Mouse (Mus musculus) E14TG2a.4 (cell line): ENCODE data around the gene Pecam1.
"Not testable (repeated sequence)": the region's sequence is repeated elsewhere in the genome, so short reads cannot be mapped to it uniquely, and the experiment has no call there.

ENCODE experiments used
- H3K27me3 ChIP-seq: 2 replicates; pipeline ENCODE4 v1.6.1; 2014; ENCODE audit warnings: low read length, control low read depth; ENCODE audit not compliant: insufficient read depth
- H3K36me3 ChIP-seq: 2 replicates; pipeline ENCODE4 v1.6.1; 2014; ENCODE audit warnings: low read length, control low read depth; ENCODE audit not compliant: insufficient read depth
- H3K4me1 ChIP-seq: replicated peaks from 2 replicates; pipeline ENCODE4 v1.6.1; 2014; ENCODE audit warnings: low read depth, low read length, control low read depth
- H3K4me3 ChIP-seq: replicated peaks from 2 replicates; pipeline ENCODE4 v1.5.1; 2014; ENCODE audit warnings: mild to moderate bottlenecking, low read length
- H3K9me3 ChIP-seq: 2 replicates; pipeline ENCODE4 v1.6.1; 2014; ENCODE audit warnings: low read length, control low read depth
- CTCF ChIP-seq: conservative IDR thresholded peaks from 2 replicates; pipeline ENCODE4 v1.5.1; 2014; ENCODE audit warnings: low read length
- NANOG ChIP-seq: IDR thresholded peaks from 2 replicates; pipeline ENCODE4 v1.6.1; 2014; ENCODE audit warnings: borderline replicate concordance, low read length, mixed read lengths
- POU5F1 ChIP-seq: IDR thresholded peaks from 2 replicates; pipeline ENCODE4 v1.6.1; 2014; ENCODE audit warnings: low read length, borderline replicate concordance

Gene Pecam1

DNA sequence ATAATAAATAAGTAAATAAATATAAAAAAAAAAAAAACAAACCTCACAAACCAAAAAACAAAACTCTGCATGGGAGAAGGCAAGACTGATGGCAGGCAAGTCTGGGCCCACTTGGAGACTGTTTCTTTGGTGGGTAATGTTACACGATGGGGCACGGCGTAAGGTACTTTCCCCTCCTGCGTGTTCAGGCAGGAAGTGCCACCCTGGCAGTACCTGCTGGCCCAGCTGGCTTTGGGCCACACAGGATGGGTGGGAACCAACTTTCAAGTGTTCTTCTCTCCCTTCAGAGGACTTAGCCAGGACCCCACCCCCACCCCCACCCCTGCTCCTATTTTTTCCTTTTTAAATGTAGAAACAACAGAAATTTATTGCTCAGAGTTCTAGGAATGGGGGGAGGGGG, 85.1 kb downstream of the Pecam1 start:
- Histone ChIP-seq H3K9me3 (no peaks in the 10 kb centered on the region), H3K4me3 (no peak overlapping the region), H3K36me3 (peaks cover 39% of the 10 kb centered on the region), H3K4me1 (peaks cover 92% of the 10 kb centered on the region), H3K27me3 (no peaks in the 10 kb centered on the region)
- TF ChIP-seq POU5F1 (no peak), NANOG (no peak), CTCF (no peak)

DNA sequence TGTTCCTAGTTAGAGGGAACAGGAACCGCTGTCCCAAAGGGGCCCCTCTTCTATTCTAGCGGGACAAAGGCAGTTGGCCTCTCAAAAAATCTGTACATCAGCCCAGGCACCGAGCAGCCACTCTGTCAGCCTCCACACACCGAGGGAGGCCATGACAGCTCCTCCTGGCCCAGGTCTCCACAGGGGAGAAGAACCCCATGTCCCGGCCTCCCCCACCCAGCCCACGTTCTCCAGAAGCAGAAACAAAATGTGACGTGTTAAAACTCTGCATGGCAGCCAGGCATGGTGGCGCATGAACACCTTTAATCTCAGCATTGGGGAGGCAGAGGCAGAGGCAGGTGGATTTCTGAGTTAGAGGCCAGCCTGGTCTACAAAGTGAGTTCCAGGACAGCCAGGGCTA, 85.7 kb downstream of the Pecam1 start:
- Histone ChIP-seq H3K4me3 (no peak overlapping the region), H3K36me3 (peaks cover 40% of the 10 kb centered on the region), H3K27me3 (no peaks in the 10 kb centered on the region), H3K9me3 (no peaks in the 10 kb centered on the region), H3K4me1 (peaks cover 92% of the 10 kb centered on the region)
- TF ChIP-seq POU5F1 (no peak), NANOG (no peak), CTCF (no peak)

DNA sequence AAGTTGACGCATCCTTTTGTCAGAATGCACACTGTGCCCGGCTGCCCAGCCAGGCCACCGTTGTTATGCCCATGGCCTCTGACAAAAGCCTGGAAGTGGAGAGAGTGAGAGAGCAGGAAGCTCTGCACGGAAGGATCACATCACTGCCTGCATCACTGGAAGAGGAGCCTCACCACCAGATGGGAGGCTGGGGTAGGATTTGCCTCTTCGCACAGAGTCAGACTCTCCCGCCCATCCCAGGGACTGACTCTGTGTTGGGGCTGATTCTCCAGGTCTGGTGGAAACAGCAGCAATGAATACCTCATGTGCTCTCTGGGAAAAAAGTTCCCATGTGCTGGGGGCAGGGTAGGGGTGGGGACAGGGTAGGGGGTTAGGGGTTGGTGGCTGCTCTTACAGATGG, 86.6 kb downstream of the Pecam1 start:
- H3K36me3 ChIP-seq = peaks cover 46% of the 10 kb centered on the region
- TF ChIP-seq CTCF = no peak
- TF ChIP-seq NANOG = no peak
- no peak for TF ChIP-seq POU5F1
- H3K4me3 ChIP-seq = no peak overlapping the region
- H3K27me3 ChIP-seq = no peaks in the 10 kb centered on the region
- H3K9me3 ChIP-seq = no peaks in the 10 kb centered on the region
- H3K4me1 ChIP-seq = peaks cover 91% of the 10 kb centered on the region

DNA sequence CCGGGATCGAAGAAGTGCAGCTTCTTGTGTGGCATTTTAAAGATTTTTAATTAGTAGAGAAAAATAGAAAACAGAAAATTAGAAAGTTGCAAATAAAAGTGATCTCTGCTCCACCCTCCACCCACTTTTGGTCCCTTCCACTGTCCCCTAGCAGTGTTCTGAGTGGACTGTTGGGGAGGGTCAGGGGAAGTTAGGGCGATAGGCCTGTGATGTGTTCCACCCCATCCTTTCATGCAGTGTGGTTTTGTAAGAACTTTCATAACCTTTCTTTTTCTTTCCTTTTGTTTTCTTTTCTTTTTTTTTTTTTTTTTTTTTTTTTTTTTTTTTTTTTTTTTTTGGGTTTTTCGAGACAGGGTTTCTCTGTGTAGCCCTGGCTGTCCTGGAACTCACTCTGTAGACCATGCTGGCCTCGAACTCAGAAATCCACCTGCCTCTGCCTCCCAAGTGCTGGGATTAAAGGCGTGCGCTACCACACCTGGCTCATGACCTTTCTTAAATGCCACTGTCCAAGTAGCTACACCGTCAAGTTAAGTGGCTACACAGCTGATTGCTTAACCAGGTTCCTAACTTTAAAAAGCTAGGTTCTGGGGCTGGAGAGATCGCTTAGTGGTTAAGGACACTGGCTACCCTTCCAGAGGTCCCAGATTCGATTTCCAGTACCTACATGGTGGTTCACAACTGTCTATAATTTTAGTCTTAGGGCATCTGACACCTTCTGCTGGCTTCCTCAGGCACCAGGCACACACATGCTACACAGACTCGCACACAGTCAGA, 87.6 kb downstream of the Pecam1 start:
- Histone ChIP-seq H3K4me3 (no peak overlapping the region), H3K27me3 (no peaks in the 10 kb centered on the region), H3K4me1 (peaks cover 90% of the 10 kb centered on the region), H3K36me3 (peaks cover 39% of the 10 kb centered on the region), H3K9me3 (no peaks in the 10 kb centered on the region)
- TF ChIP-seq NANOG (no peak), CTCF (no peak), POU5F1 (no peak)

DNA sequence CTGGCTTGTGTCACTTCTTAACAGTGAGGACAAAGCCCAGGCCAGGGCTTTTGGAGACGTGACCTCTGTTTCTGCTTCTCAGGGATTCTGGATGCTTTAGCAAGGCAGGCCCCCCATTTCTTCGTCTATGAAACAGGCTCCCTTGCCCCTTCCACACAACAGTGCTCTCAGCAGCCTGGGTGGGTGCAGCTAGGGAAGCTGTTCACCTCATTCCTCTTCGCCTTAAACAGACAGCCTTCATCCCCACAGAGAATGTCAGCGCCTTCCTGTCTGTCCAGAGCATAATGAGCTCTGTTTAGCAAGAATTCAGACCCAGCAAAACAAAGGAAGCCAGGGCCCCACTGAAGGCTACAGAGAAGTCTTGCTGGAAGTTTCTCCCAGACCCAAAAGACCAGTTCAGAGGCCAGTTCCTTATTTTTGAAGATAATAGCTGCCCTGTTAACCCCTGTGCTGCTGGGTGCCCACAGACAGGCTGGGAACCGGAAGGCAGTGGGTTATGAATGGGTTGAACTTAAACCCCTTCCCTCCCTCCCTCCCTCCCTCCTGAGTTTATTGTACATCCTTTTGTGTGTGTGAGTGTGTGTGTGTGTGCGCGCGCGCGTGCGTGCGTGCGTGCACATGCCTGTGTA, 89.9 kb downstream of the Pecam1 start:
- Histone ChIP-seq H3K4me3 (no peak overlapping the region), H3K9me3 (no peaks in the 10 kb centered on the region), H3K36me3 (peaks cover 31% of the 10 kb centered on the region), H3K27me3 (no peaks in the 10 kb centered on the region), H3K4me1 (peaks cover 75% of the 10 kb centered on the region)
- no peak for TF ChIP-seq POU5F1
- no peak for TF ChIP-seq CTCF
- no peak for TF ChIP-seq NANOG

DNA sequence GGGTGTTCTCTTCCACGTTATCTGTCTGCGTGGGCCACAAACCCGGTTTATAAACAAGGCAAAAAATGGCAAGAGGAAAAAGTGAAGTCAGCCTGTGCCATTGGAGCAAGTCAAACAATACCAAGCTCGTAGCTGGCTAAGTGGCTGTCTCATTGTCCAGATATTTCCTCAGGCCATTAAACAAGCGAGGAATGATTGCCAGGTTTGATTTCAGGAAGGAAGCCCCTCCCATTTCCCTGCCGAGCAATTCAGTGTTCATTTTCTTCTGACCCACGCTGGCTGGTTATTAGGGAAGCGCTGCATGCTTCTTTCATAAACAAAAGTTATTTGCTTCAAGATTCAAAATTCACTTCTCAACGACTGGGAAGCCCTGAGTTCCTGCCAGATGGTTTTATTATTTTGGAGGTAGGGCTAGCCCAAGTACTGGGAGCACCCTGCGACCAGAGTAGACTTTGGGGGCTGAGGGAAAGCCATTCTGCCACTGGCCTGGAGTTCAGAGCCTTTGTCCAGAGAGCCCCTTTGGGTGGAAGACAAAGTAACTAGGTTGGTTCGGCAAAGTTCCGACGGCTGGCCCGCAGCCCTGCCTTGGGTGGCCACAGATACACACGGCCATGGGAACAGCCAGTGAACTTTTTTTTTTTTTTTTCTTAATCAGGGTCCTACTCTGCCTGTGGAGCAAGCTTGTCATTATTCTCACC, 90.7 kb downstream of the Pecam1 start:
- no peaks in the 10 kb centered on the region for H3K9me3 ChIP-seq
- TF ChIP-seq NANOG = no peak
- TF ChIP-seq POU5F1 = no peak
- TF ChIP-seq CTCF = no peak
- no peak overlapping the region for H3K4me3 ChIP-seq
- H3K4me1 ChIP-seq = peaks cover 69% of the 10 kb centered on the region
- H3K36me3 ChIP-seq = peaks cover 38% of the 10 kb centered on the region
- no peaks in the 10 kb centered on the region for H3K27me3 ChIP-seq

- Histone ChIP-seq H3K4me1 (peaks cover 54% of the 10 kb centered on the region), H3K9me3 (no peaks in the 10 kb centered on the region), H3K36me3 (peaks cover 43% of the 10 kb centered on the region), H3K27me3 (no peaks in the 10 kb centered on the region), H3K4me3 (peak overlapping the region; percentile 60)
- no peak for TF ChIP-seq POU5F1
- no peak for TF ChIP-seq CTCF
- TF ChIP-seq NANOG = no peak
Measured at GRCm38 (mm10) chr11:106658051-106658880, 92.2 kb downstream of the Pecam1 start.

DNA sequence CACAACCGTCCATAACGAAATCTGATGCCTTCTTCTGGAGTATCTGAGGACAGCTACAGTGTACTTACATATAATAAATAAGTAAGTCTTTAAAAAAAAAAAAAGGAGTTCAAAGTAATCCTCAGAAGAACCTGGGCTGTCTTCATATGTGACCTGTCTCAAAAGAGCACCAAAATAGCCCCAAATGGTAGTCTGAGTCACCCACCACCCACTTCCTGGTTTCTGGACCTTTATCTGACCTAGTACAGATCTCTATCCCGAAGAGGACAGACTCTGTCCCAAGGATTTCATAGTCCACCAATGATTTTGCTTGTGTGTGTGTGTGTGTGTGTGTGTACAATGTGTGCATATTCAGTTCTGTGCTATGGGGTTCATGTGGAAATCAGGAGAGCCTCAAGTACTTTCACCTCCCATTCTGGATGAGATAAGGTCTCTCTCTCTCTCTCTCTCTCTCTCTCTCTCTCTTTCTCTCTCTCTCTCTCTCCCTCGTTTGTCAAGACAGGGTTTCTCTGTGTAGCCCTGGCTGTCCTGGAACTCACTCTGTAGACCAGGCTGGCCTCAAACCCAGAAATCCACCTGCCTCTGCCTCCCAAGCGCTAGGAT, 93.4 kb downstream of the Pecam1 start:
- not testable (repeated sequence) for H3K27me3 ChIP-seq, H3K4me3 ChIP-seq, H3K9me3 ChIP-seq
- Histone ChIP-seq H3K36me3 (peaks cover 37% of the 10 kb centered on the region), H3K4me1 (peaks cover 44% of the 10 kb centered on the region)
